ENCODE assay signal across 8 mouse cellular contexts in genomic region chr9:79617336-79617735, GRCm38 (mm10).
A peak's percentile ranks its signal among the peaks of the same experiment; 100 is the strongest.
DNase-seq lines count a peak whose midpoint lies in the region; ATAC-seq and TF ChIP-seq lines count a peak whose summit lies in the region.

No protein-coding gene starts in this region.

- no peak overlapping the region for H3K27ac ChIP-seq in neural tube, embryonic 15.5 days (replicated peaks)
- peak overlapping the region; percentile 71; the same call in 1 of the 2 replicates for H3K27ac ChIP-seq in embryonic fibroblast, embryonic 13.5 days (ENCODE audit: insufficient read depth, low read length)
- H3K27ac ChIP-seq in stomach, embryonic 14.5 days (ENCODE audit: low read length): peak overlapping the region; percentile 53; the same call in 1 of the 2 replicates

- H3K27me3 ChIP-seq in neural tube, embryonic 15.5 days (replicated peaks): no peaks in the 10 kb centered on the region
- H3K27me3 ChIP-seq in stomach, embryonic 14.5 days (ENCODE audit: control insufficient read depth, insufficient read depth, low read length): no peaks in the 10 kb centered on the region

- no peak for TF ChIP-seq CTCF in embryonic fibroblast, embryonic 13.5 days (IDR thresholded peaks at IDR 0.05; ENCODE audit: borderline replicate concordance, insufficient read depth, low read length)

- no peaks in the 10 kb centered on the region for H3K4me1 ChIP-seq in neural tube, embryonic 15.5 days
- H3K4me1 ChIP-seq in embryonic fibroblast, embryonic 13.5 days (ENCODE audit: control insufficient read depth, insufficient read depth, low read length): no peaks in the 10 kb centered on the region
- 0 out of 2 replicates have a peak, but pooled peaks cover 4% of the 10 kb centered on the region for H3K4me1 ChIP-seq in stomach, embryonic 14.5 days (ENCODE audit: control insufficient read depth, insufficient read depth, low read length)

- H3K36me3 ChIP-seq in neural tube, embryonic 15.5 days: no peaks in the 10 kb centered on the region
- H3K36me3 ChIP-seq in stomach, embryonic 14.5 days (ENCODE audit: control insufficient read depth, insufficient read depth, low read length): peaks cover 3% of the 10 kb centered on the region; the same call in 1 of the 2 replicates

- no peak overlapping the region for H3K9ac ChIP-seq in neural tube, embryonic 15.5 days (replicated peaks)
- no peak overlapping the region for H3K9ac ChIP-seq in stomach, embryonic 14.5 days (replicated peaks; ENCODE audit: low read depth, low read length)

- no peak overlapping the region for H3K4me2 ChIP-seq in neural tube, embryonic 15.5 days
- no peak overlapping the region for H3K4me2 ChIP-seq in stomach, embryonic 14.5 days (replicated peaks; ENCODE audit: low read depth, low read length)

- TF ChIP-seq POLR2A in embryonic fibroblast, embryonic 13.5 days (IDR thresholded peaks at IDR 0.05; ENCODE audit: low read depth, low read length): no peak

- no peaks in the 10 kb centered on the region for H3K9me3 ChIP-seq in neural tube, embryonic 15.5 days (replicated peaks)
- no peaks in the 10 kb centered on the region for H3K9me3 ChIP-seq in stomach, embryonic 14.5 days (ENCODE audit: control insufficient read depth, low read depth, low read length)

- peak; percentile 17 for DNase-seq in neural tube, embryonic 10.5 days (ENCODE audit: extremely low spot score, low spot score)
- DNase-seq in kidney, postnatal 25 days: peak; percentile 42 to 57
- DNase-seq in gastrocnemius, adult 18-20 months (ENCODE audit: low spot score): no peak
- no peak for DNase-seq in urinary bladder, postnatal 4 days (ENCODE audit: low spot score in 2 of 2)
- DNase-seq in thymus, postnatal 4 days: no peak

- ATAC-seq in neural tube, embryonic 15.5 days (ENCODE audit: low FRiP score): no peak
- peak; percentile 77; the same call in 1 of the 2 replicates for ATAC-seq in stomach, embryonic 14.5 days (ENCODE audit: insufficient number of reproducible peaks, insufficient read depth, low FRiP score, low read depth)

- H3K4me3 ChIP-seq in neural tube, embryonic 15.5 days (replicated peaks): no peak overlapping the region
- no peak overlapping the region for H3K4me3 ChIP-seq in embryonic fibroblast, embryonic 13.5 days (ENCODE audit: insufficient read depth, low read length)
- no peak overlapping the region for H3K4me3 ChIP-seq in stomach, embryonic 14.5 days (ENCODE audit: low read depth, low read length)

- 29% methylated on average over 3 of the region's 3 CpGs for WGBS in neural tube, embryonic 15.5 days
- WGBS in stomach, embryonic 14.5 days: 24% methylated on average over 3 of the region's 3 CpGs

Comparison
In these comparisons a context has a peak if more than half of its experiments do, and no peak if none do; other contexts are left out.
1. DNase-seq: peak in neural tube, embryonic 10.5 days (single experiment) and kidney, postnatal 25 days (2 of 2); none in gastrocnemius, adult 18-20 months (single experiment), urinary bladder, postnatal 4 days (0 of 2) and thymus, postnatal 4 days (single experiment).